Mouse (Mus musculus): Measurements from ENCODE around the gene Ly6g6d.

GRCm38 (mm10) chr17:35048932-35049440 is 28.9 kb downstream of the Ly6g6d start:
- no peak for TF ChIP-seq POLR2A (IDR thresholded peaks at IDR 0.05; ENCODE audit: low read depth, low read length)
- TF ChIP-seq CTCF (IDR thresholded peaks at IDR 0.05; ENCODE audit: borderline replicate concordance, insufficient read depth, low read length) = no peak
